Mouse (Mus musculus): Measurements from ENCODE around the gene Slc39a5. TPM values are rescaled to one million over a fixed set of nuclear protein-coding genes. Genes with fewer than 3 reads are reported as not detected.

Gene Slc39a5
- polyA plus RNA-seq, 1 experiment from 2014 or later = 0.36 TPM

DNA sequence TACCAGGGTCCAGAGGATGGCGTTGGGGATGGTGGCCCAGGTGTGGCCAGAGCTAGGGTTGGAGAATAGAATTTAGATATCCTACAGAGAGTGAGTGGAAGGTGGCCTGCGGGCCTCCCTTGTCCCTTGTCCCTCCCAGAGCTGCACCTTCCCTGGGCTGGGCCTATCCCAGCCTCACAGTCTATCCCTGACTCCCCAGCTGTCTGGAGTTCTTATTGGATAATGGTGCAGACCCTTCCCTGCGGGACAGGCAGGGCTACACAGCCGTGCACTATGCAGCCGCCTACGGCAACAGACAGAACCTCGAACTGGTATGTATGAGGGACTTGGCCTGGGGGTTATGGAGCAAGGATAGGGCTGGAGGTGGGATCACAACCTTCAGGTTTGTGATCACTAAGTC, 15.1 kb downstream of the Slc39a5 start:
- H3K9me3 ChIP-seq (ENCODE audit: control insufficient read depth, low read length) = no peaks in the 10 kb centered on the region
- H3K9ac ChIP-seq (ENCODE audit: low read depth, low read length) = no peak overlapping the region
- 97% methylated on average over 7 of the region's 7 CpGs for WGBS
- ATAC-seq = no peak
- H3K4me3 ChIP-seq (ENCODE audit: low read length) = no peak overlapping the region
- no peaks in the 10 kb centered on the region for H3K4me1 ChIP-seq (ENCODE audit: control insufficient read depth, insufficient read depth, low read depth, low read length)
- no peak overlapping the region for H3K27ac ChIP-seq (ENCODE audit: low read depth, low read length)
- H3K27me3 ChIP-seq (replicated peaks; ENCODE audit: control insufficient read depth, insufficient read depth, low read length) = no peaks in the 10 kb centered on the region
- no peak overlapping the region for H3K4me2 ChIP-seq (ENCODE audit: low read length)
- peaks cover 87% of the 10 kb centered on the region for H3K36me3 ChIP-seq (ENCODE audit: control insufficient read depth, insufficient read depth, low read length)

- H3K9me3 ChIP-seq (ENCODE audit: control insufficient read depth, low read length) = no peaks in the 10 kb centered on the region
- no peak overlapping the region for H3K9ac ChIP-seq (ENCODE audit: low read depth, low read length)
- no peak for ATAC-seq
- WGBS = 84% methylated on average over 8 of the region's 8 CpGs
- H3K4me1 ChIP-seq (ENCODE audit: control insufficient read depth, insufficient read depth, low read depth, low read length) = peaks cover 15% of the 10 kb centered on the region
- no peak overlapping the region for H3K4me3 ChIP-seq (ENCODE audit: low read length)
- peaks cover 64% of the 10 kb centered on the region for H3K36me3 ChIP-seq (ENCODE audit: control insufficient read depth, insufficient read depth, low read length)
- no peak overlapping the region for H3K27ac ChIP-seq (ENCODE audit: low read depth, low read length)
- no peak overlapping the region for H3K4me2 ChIP-seq (ENCODE audit: low read length)
- H3K27me3 ChIP-seq (replicated peaks; ENCODE audit: control insufficient read depth, insufficient read depth, low read length) = no peaks in the 10 kb centered on the region
These were observed 18.5 kb downstream of the Slc39a5 start for GRCm38 (mm10) chr10:128382482-128382881.

- H3K4me3 ChIP-seq (ENCODE audit: low read length) = no peak overlapping the region
- WGBS = 88% methylated on average over 5 of the region's 5 CpGs
- no peaks in the 10 kb centered on the region for H3K9me3 ChIP-seq (ENCODE audit: control insufficient read depth, low read length)
- H3K4me1 ChIP-seq (ENCODE audit: control insufficient read depth, insufficient read depth, low read depth, low read length) = peaks cover 21% of the 10 kb centered on the region
- peaks cover 48% of the 10 kb centered on the region for H3K36me3 ChIP-seq (ENCODE audit: control insufficient read depth, insufficient read depth, low read length)
- no peak overlapping the region for H3K9ac ChIP-seq (ENCODE audit: low read depth, low read length)
- no peak overlapping the region for H3K4me2 ChIP-seq (ENCODE audit: low read length)
- H3K27ac ChIP-seq (ENCODE audit: low read depth, low read length) = no peak overlapping the region
- H3K27me3 ChIP-seq (replicated peaks; ENCODE audit: control insufficient read depth, insufficient read depth, low read length) = no peaks in the 10 kb centered on the region
- no peak for ATAC-seq
These were observed 20.5 kb downstream of the Slc39a5 start for GRCm38 (mm10) chr10:128380565-128380964.

DNA sequence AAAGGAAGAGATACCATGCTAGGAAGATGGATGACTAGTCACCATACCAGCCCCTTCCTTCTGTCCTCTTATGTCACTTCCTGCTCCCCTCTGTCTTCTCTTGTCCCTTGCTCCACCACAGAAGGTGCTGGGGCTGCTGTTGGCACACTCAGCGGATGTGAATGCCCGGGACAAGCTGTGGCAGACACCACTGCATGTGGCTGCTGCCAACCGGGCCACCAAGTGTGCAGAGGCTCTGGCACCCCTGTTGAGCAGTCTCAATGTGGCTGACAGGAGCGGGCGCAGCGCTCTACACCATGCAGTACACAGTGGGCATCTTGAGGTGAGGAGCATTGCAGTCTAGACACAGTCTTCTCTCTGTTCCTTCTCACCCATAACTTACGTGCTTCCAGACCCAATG, 21.8 kb downstream of the Slc39a5 start:
- Histone ChIP-seq H3K27ac (ENCODE audit: low read depth, low read length) (no peak overlapping the region), H3K9ac (ENCODE audit: low read depth, low read length) (no peak overlapping the region), H3K4me3 (ENCODE audit: low read length) (no peak overlapping the region), H3K4me1 (ENCODE audit: control insufficient read depth, insufficient read depth, low read depth, low read length) (peaks cover 21% of the 10 kb centered on the region), H3K36me3 (ENCODE audit: control insufficient read depth, insufficient read depth, low read length) (peaks cover 39% of the 10 kb centered on the region), H3K4me2 (ENCODE audit: low read length) (no peak overlapping the region), H3K27me3 (replicated peaks; ENCODE audit: control insufficient read depth, insufficient read depth, low read length) (no peaks in the 10 kb centered on the region), H3K9me3 (ENCODE audit: control insufficient read depth, low read length) (no peaks in the 10 kb centered on the region)
- WGBS = 90% methylated on average over 7 of the region's 7 CpGs
- ATAC-seq = no peak

DNA sequence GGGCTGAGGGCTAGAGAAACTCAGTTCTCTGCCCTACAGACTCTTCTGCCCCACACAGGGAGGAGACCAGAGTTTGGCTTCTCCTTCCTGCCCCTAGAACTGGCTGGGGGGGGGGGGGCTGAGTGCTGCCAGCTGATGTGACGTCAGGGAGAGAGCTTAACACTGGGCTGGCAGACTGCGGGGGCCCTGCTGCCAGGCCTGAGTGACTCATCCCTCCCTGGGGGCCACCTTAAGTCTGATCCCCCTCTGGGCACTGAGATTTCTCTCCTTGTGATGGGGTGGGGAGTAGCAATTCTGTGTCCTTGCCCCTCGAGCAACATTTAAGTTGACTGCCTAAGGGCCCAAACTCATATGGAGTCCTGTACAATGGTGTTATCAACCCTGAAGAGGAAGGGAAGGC, 22.6 kb downstream of the Slc39a5 start:
- H3K4me2 ChIP-seq (ENCODE audit: low read length) = peak overlapping the region; percentile 83
- H3K27me3 ChIP-seq (replicated peaks; ENCODE audit: control insufficient read depth, insufficient read depth, low read length) = no peaks in the 10 kb centered on the region
- H3K9ac ChIP-seq (ENCODE audit: low read depth, low read length) = peak overlapping the region; percentile 100
- peaks cover 21% of the 10 kb centered on the region for H3K4me1 ChIP-seq (ENCODE audit: control insufficient read depth, insufficient read depth, low read depth, low read length)
- WGBS = 78% methylated on average over 2 of the region's 3 CpGs
- no peaks in the 10 kb centered on the region for H3K9me3 ChIP-seq (ENCODE audit: control insufficient read depth, low read length)
- peaks cover 31% of the 10 kb centered on the region for H3K36me3 ChIP-seq (ENCODE audit: control insufficient read depth, insufficient read depth, low read length)
- peak overlapping the region; percentile 97 for H3K4me3 ChIP-seq (ENCODE audit: low read length)
- no peak for ATAC-seq
- peak overlapping the region; percentile 98; the same call in 1 of the 2 replicates for H3K27ac ChIP-seq (ENCODE audit: low read depth, low read length)

DNA sequence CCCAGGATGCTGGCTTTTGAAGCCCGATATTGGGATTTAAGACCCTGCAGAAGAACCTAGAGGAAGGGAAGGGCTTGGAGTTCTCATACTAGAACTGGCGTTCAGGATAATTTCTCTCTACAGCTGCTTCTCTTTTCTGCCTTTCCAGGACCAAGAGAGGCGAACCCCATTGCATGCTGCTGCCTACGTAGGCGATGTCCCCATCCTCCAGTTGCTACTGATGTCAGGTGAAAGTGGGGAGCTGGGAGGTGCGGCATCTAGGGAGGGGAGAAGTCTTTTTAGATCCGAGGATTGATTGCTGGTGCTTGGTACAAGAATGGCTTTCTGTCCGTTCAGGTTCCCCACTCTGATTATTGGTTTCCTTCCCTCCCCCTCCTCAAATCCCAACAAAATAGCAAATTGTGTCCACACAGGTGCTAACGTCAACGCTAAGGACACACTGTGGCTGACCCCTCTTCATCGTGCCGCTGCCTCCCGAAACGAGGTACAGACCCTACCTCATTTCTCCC, 23.0 kb downstream of the Slc39a5 start:
- WGBS = 53% methylated on average over 14 of the region's 14 CpGs
- Histone ChIP-seq H3K27ac (ENCODE audit: low read depth, low read length) (peak overlapping the region; percentile 98), H3K4me3 (ENCODE audit: low read length) (peak overlapping the region; percentile 97), H3K36me3 (ENCODE audit: control insufficient read depth, insufficient read depth, low read length) (peaks cover 26% of the 10 kb centered on the region), H3K9me3 (ENCODE audit: control insufficient read depth, low read length) (no peaks in the 10 kb centered on the region), H3K9ac (ENCODE audit: low read depth, low read length) (peak overlapping the region; percentile 100), H3K27me3 (replicated peaks; ENCODE audit: control insufficient read depth, insufficient read depth, low read length) (no peaks in the 10 kb centered on the region), H3K4me2 (ENCODE audit: low read length) (peak overlapping the region; percentile 83), H3K4me1 (ENCODE audit: control insufficient read depth, insufficient read depth, low read depth, low read length) (peaks cover 21% of the 10 kb centered on the region)
- ATAC-seq = no peak

GRCm38 (mm10) chr10:128377222-128377939, 23.6 kb downstream of the Slc39a5 start:
- peak overlapping the region; percentile 98 for H3K27ac ChIP-seq (ENCODE audit: low read depth, low read length)
- peak; percentile 68 for ATAC-seq
- H3K27me3 ChIP-seq (replicated peaks; ENCODE audit: control insufficient read depth, insufficient read depth, low read length) = no peaks in the 10 kb centered on the region
- WGBS = under 1% methylated on average over 34 of the region's 47 CpGs
- no peaks in the 10 kb centered on the region for H3K9me3 ChIP-seq (ENCODE audit: control insufficient read depth, low read length)
- H3K9ac ChIP-seq (ENCODE audit: low read depth, low read length) = peak overlapping the region; percentile 100
- peaks cover 20% of the 10 kb centered on the region for H3K36me3 ChIP-seq (ENCODE audit: control insufficient read depth, insufficient read depth, low read length)
- H3K4me3 ChIP-seq (ENCODE audit: low read length) = peak overlapping the region; percentile 97
- peak overlapping the region; percentile 83 for H3K4me2 ChIP-seq (ENCODE audit: low read length)
- H3K4me1 ChIP-seq (ENCODE audit: control insufficient read depth, insufficient read depth, low read depth, low read length) = peaks cover 21% of the 10 kb centered on the region

GRCm38 (mm10) chr10:128376455-128377211, 24.4 kb downstream of the Slc39a5 start, which contains the start of gene Ankrd52:
Ankrd52 (plus strand) TSS chr10:128377115.
- Histone ChIP-seq H3K9ac (ENCODE audit: low read depth, low read length) (peak within 1 kb of the TSS; percentile 100), H3K4me2 (ENCODE audit: low read length) (peak within 1 kb of the TSS; percentile 83), H3K9me3 (ENCODE audit: control insufficient read depth, low read length) (no peaks in the 10 kb centered on the region), H3K4me3 (ENCODE audit: low read length) (peak within 1 kb of the TSS; percentile 97), H3K27me3 (replicated peaks; ENCODE audit: control insufficient read depth, insufficient read depth, low read length) (no peaks in the 10 kb centered on the region), H3K27ac (ENCODE audit: low read depth, low read length) (peak within 1 kb of the TSS; percentile 98), H3K4me1 (ENCODE audit: control insufficient read depth, insufficient read depth, low read depth, low read length) (peaks cover 21% of the 10 kb centered on the region), H3K36me3 (ENCODE audit: control insufficient read depth, insufficient read depth, low read length) (peaks cover 13% of the 10 kb centered on the region)
- ATAC-seq = peak; percentile 93
- WGBS = 0% methylated on average over 28 of the region's 73 CpGs

GRCm38 (mm10) chr10:128376099-128376454, 25.0 kb downstream of the Slc39a5 start:
- Histone ChIP-seq H3K36me3 (ENCODE audit: control insufficient read depth, insufficient read depth, low read length) (peaks cover 10% of the 10 kb centered on the region), H3K4me2 (ENCODE audit: low read length) (peak overlapping the region; percentile 83), H3K9ac (ENCODE audit: low read depth, low read length) (peak overlapping the region; percentile 100), H3K4me3 (ENCODE audit: low read length) (peak overlapping the region; percentile 97), H3K9me3 (ENCODE audit: control insufficient read depth, low read length) (no peaks in the 10 kb centered on the region), H3K27ac (ENCODE audit: low read depth, low read length) (peak overlapping the region; percentile 98), H3K27me3 (replicated peaks; ENCODE audit: control insufficient read depth, insufficient read depth, low read length) (no peaks in the 10 kb centered on the region), H3K4me1 (ENCODE audit: control insufficient read depth, insufficient read depth, low read depth, low read length) (peaks cover 21% of the 10 kb centered on the region)
- 38% methylated on average over 4 of the region's 4 CpGs for WGBS
- no peak for ATAC-seq

All from hindbrain, embryonic 16.5 days (tissue).